Comparison of ENCODE assay signal across 13 mouse cellular contexts in genomic region chr7:63697921-63698320, GRCm38 (mm10).
DNase-seq lines count a peak whose midpoint lies in the region.
"Had no signal": no experiment of that assay in that cellular context is flagged by ENCODE, and none has a peak within 500 bp of the region (broad histone marks: within the 10 kb centered on the region; RNA-seq: fewer than 3 reads in every experiment).

No protein-coding gene starts in this region.

- intact Hi-C loops in heart, postnatal 36 days (cut with DNase I): no loop called here

- DNase-seq in adrenal gland, adult 2 months: peak; percentile 10
- DNase-seq in adrenal gland, postnatal 4 days (ENCODE audit: low spot score in 2 of 2): no peak
- peak; percentile 52 for DNase-seq in heart, adult 11 months
- no peak for DNase-seq in heart, postnatal 36 days
- DNase-seq in R1 (ENCODE audit: low read depth, low spot score): peak; percentile 20
- peak; percentile 37 for DNase-seq in cerebellum, adult 9-10 months
- DNase-seq in gastrocnemius, postnatal 10 days: no peak
- no peak for DNase-seq in spleen, postnatal 10 days (ENCODE audit: low spot score in 2 of 2)
- DNase-seq: gastrocnemius, postnatal 14 days; heart, postnatal 10 days; kidney, adult 8-10 months; lung, postnatal 36 days; thymus, postnatal 36 days had no signal

Comparison
In these comparisons a context has a peak if more than half of its experiments do, and no peak if none do; other contexts are left out.
1. DNase-seq: peak in adrenal gland, adult 2 months (single experiment), heart, adult 11 months (single experiment), R1 (single experiment) and cerebellum, adult 9-10 months (single experiment); none in adrenal gland, postnatal 4 days (0 of 2), heart, postnatal 36 days (0 of 2), gastrocnemius, postnatal 10 days (single experiment) and spleen, postnatal 10 days (0 of 2).